Mouse (Mus musculus) cerebellum, adult (tissue): Measurements from ENCODE around the gene Vmn2r78.
"Not testable (repeated sequence)": the region's sequence is repeated elsewhere in the genome, so short reads cannot be mapped to it uniquely, and the experiment has no call there.

Experiments used
- ATAC-seq: cut with Nextera tagmentation; 2 replicates; pipeline ENCODE4 v1.9.2; 2017; ENCODE audit warnings: mild to moderate bottlenecking, moderate library complexity, mixed read lengths; ENCODE audit not compliant: insufficient number of reproducible peaks, low FRiP score, low TSS enrichment

The Vmn2r78 gene

GRCm38 (mm10) chr7:86914794-86915193 lies at the start of gene Vmn2r78:
Gene Vmn2r78 (plus strand): TSS chr7:86915094.
- ATAC-seq = not testable (repeated sequence)

GRCm38 (mm10) chr7:86889470-86890469 lies 25.1 kb upstream of the Vmn2r78 start:
- ATAC-seq = no peak

GRCm38 (mm10) chr7:86937288-86937687 lies 22.4 kb downstream of the Vmn2r78 start:
- ATAC-seq = no peak

GRCm38 (mm10) chr7:86994700-86995099 lies 79.8 kb downstream of the Vmn2r78 start:
- no peak for ATAC-seq

- not testable (repeated sequence) for ATAC-seq
Measured at GRCm38 (mm10) chr7:86995815-86996214, 80.9 kb downstream of the Vmn2r78 start, which contains the start of gene Vmn2r79. Gene Vmn2r79 (plus strand): TSS chr7:86996115.
